Mouse (Mus musculus): Measurements from ENCODE around the gene Nktr. TPM values are rescaled to one million over a fixed set of nuclear protein-coding genes. Genes with fewer than 3 reads are reported as not detected.

Gene Nktr
- polyA plus RNA-seq, 1 experiment: 10.7 TPM

- Histone ChIP-seq H3K79me3 (ENCODE audit: low read depth) (no peaks in the 10 kb centered on the region), H3K4me3 (ENCODE audit: insufficient read depth, poor library complexity, severe bottlenecking) (no peak overlapping the region), H3K27me3 (ENCODE audit: control insufficient read depth, insufficient read depth, insufficient read length) (no peaks in the 10 kb centered on the region), H3K79me2 (ENCODE audit: control insufficient read depth, insufficient read depth) (no peaks in the 10 kb centered on the region), H3K36me3 (ENCODE audit: control insufficient read depth, insufficient read depth) (peaks cover 13% of the 10 kb centered on the region), H3ac (ENCODE audit: control insufficient read depth, insufficient read length, low read depth) (no peak overlapping the region)
- TF ChIP-seq MAX (IDR thresholded peaks at IDR 0.05): no peak
- no peak for TF ChIP-seq CTCF (IDR thresholded peaks at IDR 0.05; ENCODE audit: control insufficient read depth, insufficient read depth, insufficient read length)
- TF ChIP-seq USF1 (IDR thresholded peaks at IDR 0.05; ENCODE audit: low read depth): no peak
- TF ChIP-seq FOSL1 (IDR thresholded peaks at IDR 0.05; ENCODE audit: insufficient read depth, low read length, poor library complexity, severe bottlenecking): no peak
- no peak for TF ChIP-seq MYOG (IDR thresholded peaks at IDR 0.05; ENCODE audit: control insufficient read depth, extremely low read depth, insufficient read length)
These were observed 34.3 kb upstream of the Nktr start for GRCm38 (mm10) chr9:121684702-121685101.

GRCm38 (mm10) chr9:121690200-121690651 is 28.7 kb upstream of the Nktr start:
- Histone ChIP-seq H3K79me3 (ENCODE audit: low read depth) (no peaks in the 10 kb centered on the region), H3K79me2 (ENCODE audit: control insufficient read depth, insufficient read depth) (no peaks in the 10 kb centered on the region), H3K4me3 (ENCODE audit: insufficient read depth, poor library complexity, severe bottlenecking) (no peak overlapping the region), H3K27me3 (ENCODE audit: control insufficient read depth, insufficient read depth, insufficient read length) (no peaks in the 10 kb centered on the region), H3ac (ENCODE audit: control insufficient read depth, insufficient read length, low read depth) (no peak overlapping the region), H3K36me3 (ENCODE audit: control insufficient read depth, insufficient read depth) (peaks cover 12% of the 10 kb centered on the region)
- TF ChIP-seq CTCF (IDR thresholded peaks at IDR 0.05; ENCODE audit: control insufficient read depth, insufficient read depth, insufficient read length) (no peak), FOSL1 (IDR thresholded peaks at IDR 0.05; ENCODE audit: insufficient read depth, low read length, poor library complexity, severe bottlenecking) (no peak), CEBPB (IDR thresholded peaks at IDR 0.05; ENCODE audit: low read depth) (no peak), USF1 (IDR thresholded peaks at IDR 0.05; ENCODE audit: low read depth) (no peak), MYOG (IDR thresholded peaks at IDR 0.05; ENCODE audit: control insufficient read depth, extremely low read depth, insufficient read length) (no peak), MAX (IDR thresholded peaks at IDR 0.05) (no peak), MYOD1 (IDR thresholded peaks at IDR 0.05; ENCODE audit: control insufficient read depth, insufficient read length, low read depth) (no peak)

GRCm38 (mm10) chr9:121690734-121691133 is 28.2 kb upstream of the Nktr start:
- H3ac ChIP-seq (ENCODE audit: control insufficient read depth, insufficient read length, low read depth): no peak overlapping the region
- no peaks in the 10 kb centered on the region for H3K27me3 ChIP-seq (ENCODE audit: control insufficient read depth, insufficient read depth, insufficient read length)
- H3K36me3 ChIP-seq (ENCODE audit: control insufficient read depth, insufficient read depth): peaks cover 12% of the 10 kb centered on the region
- no peak overlapping the region for H3K4me3 ChIP-seq (ENCODE audit: insufficient read depth, poor library complexity, severe bottlenecking)
- no peaks in the 10 kb centered on the region for H3K79me2 ChIP-seq (ENCODE audit: control insufficient read depth, insufficient read depth)
- TF ChIP-seq FOSL1 (IDR thresholded peaks at IDR 0.05; ENCODE audit: insufficient read depth, low read length, poor library complexity, severe bottlenecking) (no peak), MAX (IDR thresholded peaks at IDR 0.05) (no peak), CEBPB (IDR thresholded peaks at IDR 0.05; ENCODE audit: low read depth) (no peak), CTCF (IDR thresholded peaks at IDR 0.05; ENCODE audit: control insufficient read depth, insufficient read depth, insufficient read length) (no peak), MYOG (IDR thresholded peaks at IDR 0.05; ENCODE audit: control insufficient read depth, extremely low read depth, insufficient read length) (no peak), MYOD1 (IDR thresholded peaks at IDR 0.05; ENCODE audit: control insufficient read depth, insufficient read length, low read depth) (no peak), USF1 (IDR thresholded peaks at IDR 0.05; ENCODE audit: low read depth) (no peak)
- H3K79me3 ChIP-seq (ENCODE audit: low read depth): no peaks in the 10 kb centered on the region

GRCm38 (mm10) chr9:121694736-121695135 is 24.2 kb upstream of the Nktr start:
- peaks cover 3% of the 10 kb centered on the region for H3K36me3 ChIP-seq (ENCODE audit: control insufficient read depth, insufficient read depth)
- H3ac ChIP-seq (ENCODE audit: control insufficient read depth, insufficient read length, low read depth): no peak overlapping the region
- H3K27me3 ChIP-seq (ENCODE audit: control insufficient read depth, insufficient read depth, insufficient read length): no peaks in the 10 kb centered on the region
- TF ChIP-seq MAX (IDR thresholded peaks at IDR 0.05) (no peak), CEBPB (IDR thresholded peaks at IDR 0.05; ENCODE audit: low read depth) (no peak), MYOD1 (IDR thresholded peaks at IDR 0.05; ENCODE audit: control insufficient read depth, insufficient read length, low read depth) (no peak), CTCF (IDR thresholded peaks at IDR 0.05; ENCODE audit: control insufficient read depth, insufficient read depth, insufficient read length) (no peak)
- no peak overlapping the region for H3K4me3 ChIP-seq (ENCODE audit: insufficient read depth, poor library complexity, severe bottlenecking)
- H3K79me3 ChIP-seq (ENCODE audit: low read depth): no peaks in the 10 kb centered on the region
- H3K79me2 ChIP-seq (ENCODE audit: control insufficient read depth, insufficient read depth): no peaks in the 10 kb centered on the region

GRCm38 (mm10) chr9:121696626-121697025 is 22.3 kb upstream of the Nktr start:
- no peak overlapping the region for H3K4me3 ChIP-seq (ENCODE audit: insufficient read depth, poor library complexity, severe bottlenecking)
- TF ChIP-seq CTCF (IDR thresholded peaks at IDR 0.05; ENCODE audit: control insufficient read depth, insufficient read depth, insufficient read length) (no peak), CEBPB (IDR thresholded peaks at IDR 0.05; ENCODE audit: low read depth) (no peak), USF1 (IDR thresholded peaks at IDR 0.05; ENCODE audit: low read depth) (no peak), MYOG (IDR thresholded peaks at IDR 0.05; ENCODE audit: control insufficient read depth, extremely low read depth, insufficient read length) (no peak), MYOD1 (IDR thresholded peaks at IDR 0.05; ENCODE audit: control insufficient read depth, insufficient read length, low read depth) (no peak), FOSL1 (IDR thresholded peaks at IDR 0.05; ENCODE audit: insufficient read depth, low read length, poor library complexity, severe bottlenecking) (no peak), MAX (IDR thresholded peaks at IDR 0.05) (no peak)
- no peaks in the 10 kb centered on the region for H3K27me3 ChIP-seq (ENCODE audit: control insufficient read depth, insufficient read depth, insufficient read length)
- H3ac ChIP-seq (ENCODE audit: control insufficient read depth, insufficient read length, low read depth): no peak overlapping the region
- no peaks in the 10 kb centered on the region for H3K36me3 ChIP-seq (ENCODE audit: control insufficient read depth, insufficient read depth)
- no peaks in the 10 kb centered on the region for H3K79me3 ChIP-seq (ENCODE audit: low read depth)
- H3K79me2 ChIP-seq (ENCODE audit: control insufficient read depth, insufficient read depth): no peaks in the 10 kb centered on the region
